Mouse (Mus musculus): Measurements from ENCODE around the gene Rnf217.

Gene Rnf217

GRCm38 (mm10) chr10:31555433-31555960 is 53.5 kb downstream of the Rnf217 start:
- no peak for DNase-seq (ENCODE audit: low read depth, low spot score)

DNA sequence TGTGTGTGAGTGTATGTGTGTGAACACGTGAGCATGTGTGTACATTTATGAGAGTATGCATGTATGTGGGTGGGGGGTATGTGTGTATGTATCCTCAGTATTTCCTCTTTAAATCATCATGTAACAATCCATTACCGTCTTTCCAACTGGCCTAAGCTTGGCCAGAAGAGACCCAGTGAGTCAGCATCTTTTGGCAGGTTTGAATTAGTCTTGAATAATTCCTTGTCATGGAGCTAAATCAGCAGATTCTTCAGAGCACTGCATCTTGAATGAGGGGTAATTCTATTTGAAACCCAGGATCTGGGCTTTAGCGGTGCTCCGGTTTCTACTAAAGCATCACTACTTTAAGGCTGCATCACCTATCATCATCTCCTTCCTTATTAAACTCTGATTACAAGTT is 55.7 kb downstream of the Rnf217 start:
- DNase-seq (ENCODE audit: low read depth, low spot score) = no peak

GRCm38 (mm10) chr10:31551850-31552249 is 57.1 kb downstream of the Rnf217 start:
- no peak for DNase-seq (ENCODE audit: low read depth, low spot score)

DNA sequence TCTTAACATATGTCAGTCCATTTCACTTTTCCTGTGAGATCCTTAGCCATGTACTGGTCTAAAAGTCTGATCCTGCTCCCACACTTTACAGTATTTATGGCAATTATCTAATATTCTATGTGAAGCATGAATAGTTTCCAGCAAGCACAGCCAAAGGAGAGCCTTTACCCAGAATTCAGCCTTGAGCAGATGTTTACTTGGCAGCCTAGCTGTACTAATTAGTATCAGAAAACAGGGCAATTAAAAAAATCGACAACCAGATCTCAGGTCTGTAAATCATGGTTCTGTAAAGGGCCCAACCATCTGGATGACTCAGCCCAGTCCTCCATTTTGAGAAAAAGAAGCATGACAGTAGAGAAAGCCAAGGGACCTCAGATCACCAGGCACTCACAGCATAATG is 57.6 kb downstream of the Rnf217 start:
- DNase-seq (ENCODE audit: low read depth, low spot score) = peak; percentile 3

DNA sequence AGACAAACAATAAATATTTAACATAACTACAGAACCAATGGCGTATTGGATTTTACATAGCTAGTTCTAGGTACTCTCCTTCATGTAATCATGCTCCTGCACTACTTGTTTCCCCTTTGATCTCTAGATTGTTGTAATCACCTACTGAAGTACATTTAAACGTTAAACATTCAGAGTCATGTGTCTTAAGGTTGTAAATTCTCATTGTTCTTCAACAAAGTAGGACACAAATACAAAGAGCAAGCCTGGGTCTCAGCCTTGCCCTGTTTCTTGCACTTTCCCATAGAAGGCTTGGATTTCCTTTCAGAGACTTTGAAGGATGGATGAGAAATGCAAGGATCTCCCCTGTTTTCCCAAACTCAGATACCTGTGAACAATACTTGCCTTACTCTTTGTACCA is 61.8 kb downstream of the Rnf217 start:
- no peak for DNase-seq (ENCODE audit: low read depth, low spot score)

GRCm38 (mm10) chr10:31544149-31544942 is 64.6 kb downstream of the Rnf217 start:
- DNase-seq (ENCODE audit: low read depth, low spot score) = no peak

- DNase-seq (ENCODE audit: low read depth, low spot score) = no peak
Observed at GRCm38 (mm10) chr10:31540518-31540917, 68.5 kb downstream of the Rnf217 start.

DNA sequence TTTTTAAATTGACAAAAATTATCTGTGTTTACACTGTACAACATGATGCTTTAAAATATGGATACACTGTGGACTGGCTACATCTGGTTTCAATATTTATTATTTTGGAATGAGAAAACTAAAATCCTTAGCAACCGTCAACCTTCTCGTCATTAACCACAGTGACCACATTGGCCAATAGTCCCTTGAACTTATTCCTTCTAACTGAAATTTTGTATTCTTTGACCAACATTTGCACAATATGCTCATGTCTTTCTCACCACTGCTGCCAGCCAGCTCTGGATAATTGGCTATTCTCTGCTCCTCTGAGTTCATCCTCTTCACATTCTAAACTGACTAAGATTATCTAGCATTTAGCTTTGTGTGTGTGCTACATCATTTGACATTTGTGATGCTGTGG is 69.6 kb downstream of the Rnf217 start:
- no peak for DNase-seq (ENCODE audit: low read depth, low spot score)

DNA sequence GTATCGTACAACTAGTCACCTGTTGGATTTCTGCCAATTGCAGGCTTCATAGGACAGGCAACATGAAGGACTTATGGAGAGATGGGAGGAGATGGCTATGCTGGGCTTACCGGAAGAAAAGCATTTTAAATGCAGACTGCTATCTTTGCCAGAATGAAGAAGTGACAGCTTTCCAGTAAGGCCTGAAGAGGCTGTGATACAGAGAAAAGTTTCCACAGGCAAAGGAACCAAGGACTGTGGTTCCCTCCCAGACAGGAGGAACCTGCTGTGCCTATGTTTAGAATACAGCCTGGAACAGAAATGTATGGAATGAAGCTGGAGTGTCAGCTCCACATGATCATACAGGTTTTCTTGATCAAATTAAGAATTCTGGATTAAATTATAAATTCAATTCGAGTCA is 70.3 kb downstream of the Rnf217 start:
- no peak for DNase-seq (ENCODE audit: low read depth, low spot score)

GRCm38 (mm10) chr10:31538243-31538642 is 70.7 kb downstream of the Rnf217 start:
- no peak for DNase-seq (ENCODE audit: low read depth, low spot score)

DNA sequence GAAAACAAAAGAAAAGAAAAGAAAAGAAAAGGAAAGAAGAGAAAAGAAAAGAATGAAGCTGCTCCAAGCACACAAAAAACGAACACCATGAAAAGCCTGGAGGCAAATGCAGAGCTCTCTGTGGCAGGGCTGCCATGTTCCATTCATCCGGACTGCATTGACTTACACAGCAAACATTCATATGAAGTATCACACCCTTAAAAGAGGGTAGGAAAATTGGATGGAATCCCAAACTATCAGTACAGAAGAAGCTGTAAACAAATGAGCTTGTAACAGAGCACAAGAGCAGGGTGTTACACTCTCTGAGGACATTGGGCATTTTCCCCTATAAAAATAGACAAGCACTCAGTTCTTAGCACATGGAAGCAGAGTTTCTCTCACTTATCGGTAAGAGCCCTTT is 71.8 kb downstream of the Rnf217 start:
- DNase-seq (ENCODE audit: low read depth, low spot score) = no peak

GRCm38 (mm10) chr10:31535046-31535445 is 73.9 kb downstream of the Rnf217 start:
- no peak for DNase-seq (ENCODE audit: low read depth, low spot score)

- DNase-seq (ENCODE audit: low read depth, low spot score) = no peak
Observed at GRCm38 (mm10) chr10:31533270-31533826, 75.6 kb downstream of the Rnf217 start.

DNA sequence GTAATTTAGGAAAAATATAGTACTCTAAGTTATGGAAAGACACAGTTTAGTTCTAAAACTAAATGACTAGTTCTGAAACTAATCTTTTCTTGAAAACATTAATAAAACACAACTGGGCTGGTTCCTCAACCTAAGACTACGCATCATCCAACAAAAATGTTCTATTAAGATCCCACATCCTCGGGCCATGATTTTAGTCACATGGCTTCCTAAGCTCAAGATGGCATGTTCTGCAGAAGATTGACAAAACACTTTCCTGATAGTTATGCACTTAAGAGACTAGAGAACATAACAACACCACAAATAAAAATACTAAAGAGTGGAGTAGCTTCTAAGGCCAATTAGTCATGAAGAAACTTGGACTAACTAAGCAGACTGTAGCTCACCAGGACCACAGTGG is 76.2 kb downstream of the Rnf217 start:
- DNase-seq (ENCODE audit: low read depth, low spot score) = no peak

- DNase-seq (ENCODE audit: low read depth, low spot score) = no peak
Observed at GRCm38 (mm10) chr10:31528297-31528984, 80.5 kb downstream of the Rnf217 start.

DNA sequence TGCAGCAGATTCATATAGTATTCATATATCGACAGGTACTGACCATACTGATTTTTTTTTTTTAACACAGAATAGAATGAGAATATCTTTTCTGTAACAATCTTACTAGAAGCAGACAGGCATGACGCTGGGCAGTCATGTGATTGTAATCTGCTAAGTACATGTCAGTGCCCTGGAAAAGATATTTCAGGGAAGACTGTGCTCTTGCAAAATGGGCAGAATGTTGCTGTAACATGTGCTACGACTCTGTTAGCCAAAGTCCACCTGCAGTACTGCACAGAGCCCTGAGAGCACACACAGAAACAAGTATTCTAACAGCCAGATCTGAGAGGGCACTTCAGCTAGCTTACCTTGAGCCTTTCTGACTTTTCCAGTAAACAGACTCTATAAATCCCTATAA is 83.3 kb downstream of the Rnf217 start:
- no peak for DNase-seq (ENCODE audit: low read depth, low spot score)

DNA sequence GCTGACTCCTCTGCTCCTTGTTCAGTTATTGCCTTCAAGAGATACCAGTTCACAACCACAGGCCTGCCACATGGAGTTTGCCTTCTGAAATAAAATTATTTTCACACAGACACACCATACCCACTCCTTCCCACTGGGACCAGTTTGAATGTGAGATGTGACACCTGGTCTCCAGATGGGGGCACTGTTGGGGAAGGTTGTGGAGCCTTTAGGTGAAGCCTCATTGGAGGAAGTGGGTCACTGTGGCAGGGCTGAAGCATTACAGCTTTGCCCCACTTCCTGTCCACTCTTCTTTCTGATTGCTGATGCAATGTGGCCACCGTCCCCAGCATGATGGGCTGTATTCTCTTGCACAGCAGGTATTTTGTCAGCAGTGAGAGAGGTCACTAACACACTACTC is 89.6 kb downstream of the Rnf217 start:
- DNase-seq (ENCODE audit: low read depth, low spot score) = no peak

DNA sequence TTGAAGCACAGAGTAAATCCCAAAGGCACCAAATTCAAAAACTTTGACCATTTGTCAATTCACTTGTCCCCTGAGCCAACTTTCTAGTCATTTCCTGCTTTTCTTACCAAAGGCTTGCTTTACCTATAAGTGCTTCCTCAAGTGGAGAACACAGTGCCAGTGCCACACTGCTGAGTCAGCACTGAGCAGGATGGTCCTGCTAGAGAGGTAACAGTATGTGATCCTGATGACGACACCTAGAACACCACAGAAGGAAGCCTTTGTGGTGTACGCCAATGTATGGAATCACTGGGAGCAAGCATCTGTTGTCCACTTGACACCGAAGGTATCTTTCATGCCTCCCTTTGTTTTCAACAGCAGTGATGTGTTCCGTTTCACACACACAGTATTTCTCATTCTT is 90.8 kb downstream of the Rnf217 start:
- no peak for DNase-seq (ENCODE audit: low read depth, low spot score)

- DNase-seq (ENCODE audit: low read depth, low spot score) = no peak
Observed at GRCm38 (mm10) chr10:31517192-31517591, 91.8 kb downstream of the Rnf217 start.

DNA sequence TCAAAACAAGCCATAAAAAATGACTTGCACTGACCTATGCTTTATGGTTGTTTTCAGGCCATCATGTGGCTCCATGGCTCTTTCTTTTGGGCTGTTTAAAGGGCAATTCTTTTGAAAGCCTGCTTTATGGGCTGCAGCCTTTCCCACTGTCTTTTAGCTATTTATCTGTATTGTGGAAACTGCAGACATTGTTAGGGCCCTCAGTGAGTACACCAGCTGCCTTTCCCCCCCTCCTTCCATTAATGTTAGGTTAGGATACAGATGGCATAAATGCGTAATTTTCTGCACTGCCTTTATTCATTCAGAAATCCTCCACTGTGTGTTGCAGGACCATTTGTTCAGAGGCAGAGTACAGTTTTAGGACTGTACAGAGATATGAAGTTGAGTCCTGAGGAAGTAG is 93.1 kb downstream of the Rnf217 start:
- DNase-seq (ENCODE audit: low read depth, low spot score) = no peak

- DNase-seq (ENCODE audit: low read depth, low spot score) = no peak
Observed at GRCm38 (mm10) chr10:31504134-31504551, 104.8 kb downstream of the Rnf217 start.

- no peak for DNase-seq (ENCODE audit: low read depth, low spot score)
Observed at GRCm38 (mm10) chr10:31503542-31504133, 105.3 kb downstream of the Rnf217 start.

All from retina, adult 2 months (tissue).